Comparison of ENCODE assay signal across 15 mouse cellular contexts in the genomic region with DNA sequence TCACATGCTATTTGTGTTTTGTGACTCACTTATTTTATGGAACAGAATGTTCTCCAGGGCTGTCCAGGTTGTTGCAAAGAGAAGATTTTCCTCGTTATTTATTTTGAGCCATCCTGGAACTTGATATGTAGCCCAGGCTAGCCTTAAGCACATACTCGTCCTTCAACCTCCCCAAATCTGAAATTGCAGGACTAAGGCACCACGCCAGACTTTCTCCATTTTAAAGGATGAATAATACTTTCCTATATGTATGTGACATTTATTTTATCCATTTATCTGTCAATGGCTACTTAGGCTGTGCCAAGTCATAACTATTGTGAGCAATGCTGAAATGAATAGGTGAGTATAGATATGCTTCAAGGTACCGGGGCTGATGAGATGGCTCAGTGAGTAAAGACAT.
"Had no signal": no experiment of that assay in that cellular context is flagged by ENCODE, and none has a peak within 500 bp of the region (broad histone marks: within the 10 kb centered on the region; RNA-seq: fewer than 3 reads in every experiment).

No protein-coding gene starts in this region.

- ATAC-seq: intestine, embryonic 16.5 days; liver, postnatal 0 days had no signal

- DNase-seq: gastrocnemius, postnatal 14 days; gastrocnemius, postnatal 36 days; heart, adult 11 months; heart, adult 2 months; heart, postnatal 14 days; heart, postnatal 36 days; kidney, adult 18-20 months; kidney, adult 8-10 months; kidney, postnatal 10 days; kidney, postnatal 25 days; kidney, postnatal 4 days; liver; liver, embryonic 13.5 days; liver, postnatal 0 days had no signal
